Mouse (Mus musculus): Measurements from ENCODE around the gene Utf1. TPM values are rescaled to one million over a fixed set of nuclear protein-coding genes. Genes with fewer than 3 reads are reported as not detected.

Gene Utf1
- polyA plus RNA-seq, 1 experiment = not detected

- DNase-seq (ENCODE audit: low read depth) = peak; percentile 94
- TF ChIP-seq POLR2A (IDR thresholded peaks at IDR 0.05; ENCODE audit: borderline replicate concordance, extremely low read depth, insufficient read depth, insufficient read length, poor library complexity, severe bottlenecking) (no peak), CTCF (IDR thresholded peaks at IDR 0.05; ENCODE audit: borderline replicate concordance, extremely low read depth, insufficient read depth, insufficient read length) (no peak)
These were observed 34.8 kb downstream of the Utf1 start, which contains the start of gene 6430531B16Rik for GRCm38 (mm10) chr7:139978278-139978892. 6430531B16Rik (minus strand) TSS chr7:139978755.

- DNase-seq (ENCODE audit: low read depth) = peak; percentile 21
- TF ChIP-seq POLR2A (IDR thresholded peaks at IDR 0.05; ENCODE audit: borderline replicate concordance, extremely low read depth, insufficient read depth, insufficient read length, poor library complexity, severe bottlenecking) (no peak), CTCF (IDR thresholded peaks at IDR 0.05; ENCODE audit: borderline replicate concordance, extremely low read depth, insufficient read depth, insufficient read length) (no peak)
These were observed 35.6 kb downstream of the Utf1 start for GRCm38 (mm10) chr7:139979011-139979719.

- TF ChIP-seq POLR2A (IDR thresholded peaks at IDR 0.05; ENCODE audit: borderline replicate concordance, extremely low read depth, insufficient read depth, insufficient read length, poor library complexity, severe bottlenecking) (no peak), CTCF (IDR thresholded peaks at IDR 0.05; ENCODE audit: borderline replicate concordance, extremely low read depth, insufficient read depth, insufficient read length) (no peak)
- no peak for DNase-seq (ENCODE audit: low read depth)
These were observed 37.2 kb downstream of the Utf1 start for GRCm38 (mm10) chr7:139980778-139981177.

GRCm38 (mm10) chr7:139982058-139982457 lies 38.5 kb downstream of the Utf1 start:
- DNase-seq (ENCODE audit: low read depth) = no peak
- TF ChIP-seq POLR2A (IDR thresholded peaks at IDR 0.05; ENCODE audit: borderline replicate concordance, extremely low read depth, insufficient read depth, insufficient read length, poor library complexity, severe bottlenecking) = no peak
- no peak for TF ChIP-seq CTCF (IDR thresholded peaks at IDR 0.05; ENCODE audit: borderline replicate concordance, extremely low read depth, insufficient read depth, insufficient read length)

- TF ChIP-seq CTCF (IDR thresholded peaks at IDR 0.05; ENCODE audit: borderline replicate concordance, extremely low read depth, insufficient read depth, insufficient read length) (no peak), POLR2A (IDR thresholded peaks at IDR 0.05; ENCODE audit: borderline replicate concordance, extremely low read depth, insufficient read depth, insufficient read length, poor library complexity, severe bottlenecking) (no peak)
- no peak for DNase-seq (ENCODE audit: low read depth)
These were observed 40.9 kb downstream of the Utf1 start for GRCm38 (mm10) chr7:139984505-139984904.

GRCm38 (mm10) chr7:139988272-139988671 lies 44.7 kb downstream of the Utf1 start:
- DNase-seq (ENCODE audit: low read depth) = no peak
- TF ChIP-seq CTCF (IDR thresholded peaks at IDR 0.05; ENCODE audit: borderline replicate concordance, extremely low read depth, insufficient read depth, insufficient read length) = no peak
- TF ChIP-seq POLR2A (IDR thresholded peaks at IDR 0.05; ENCODE audit: borderline replicate concordance, extremely low read depth, insufficient read depth, insufficient read length, poor library complexity, severe bottlenecking) = no peak

- DNase-seq (ENCODE audit: low read depth) = no peak
- no peak for TF ChIP-seq POLR2A (IDR thresholded peaks at IDR 0.05; ENCODE audit: borderline replicate concordance, extremely low read depth, insufficient read depth, insufficient read length, poor library complexity, severe bottlenecking)
- no peak for TF ChIP-seq CTCF (IDR thresholded peaks at IDR 0.05; ENCODE audit: borderline replicate concordance, extremely low read depth, insufficient read depth, insufficient read length)
These were observed 47.3 kb downstream of the Utf1 start for GRCm38 (mm10) chr7:139990864-139991394.

GRCm38 (mm10) chr7:139992406-139992805 lies 48.8 kb downstream of the Utf1 start, which contains the start of gene Adam8:
Adam8 (minus strand) TSS chr7:139992562.
- no peak for TF ChIP-seq POLR2A (IDR thresholded peaks at IDR 0.05; ENCODE audit: borderline replicate concordance, extremely low read depth, insufficient read depth, insufficient read length, poor library complexity, severe bottlenecking)
- DNase-seq (ENCODE audit: low read depth) = peak; percentile 4

- TF ChIP-seq POLR2A (IDR thresholded peaks at IDR 0.05; ENCODE audit: borderline replicate concordance, extremely low read depth, insufficient read depth, insufficient read length, poor library complexity, severe bottlenecking) = no peak
- DNase-seq (ENCODE audit: low read depth) = no peak
These were observed 49.9 kb downstream of the Utf1 start for GRCm38 (mm10) chr7:139993532-139993931.

- TF ChIP-seq CTCF (IDR thresholded peaks at IDR 0.05; ENCODE audit: borderline replicate concordance, extremely low read depth, insufficient read depth, insufficient read length) = no peak
- no peak for TF ChIP-seq POLR2A (IDR thresholded peaks at IDR 0.05; ENCODE audit: borderline replicate concordance, extremely low read depth, insufficient read depth, insufficient read length, poor library complexity, severe bottlenecking)
- DNase-seq (ENCODE audit: low read depth) = no peak
These were observed 50.6 kb downstream of the Utf1 start for GRCm38 (mm10) chr7:139994202-139994601.

- TF ChIP-seq CTCF (IDR thresholded peaks at IDR 0.05; ENCODE audit: borderline replicate concordance, extremely low read depth, insufficient read depth, insufficient read length) = peak; percentile 79
- TF ChIP-seq POLR2A (IDR thresholded peaks at IDR 0.05; ENCODE audit: borderline replicate concordance, extremely low read depth, insufficient read depth, insufficient read length, poor library complexity, severe bottlenecking) = no peak
- peak; percentile 83 for DNase-seq (ENCODE audit: low read depth)
These were observed 51.1 kb downstream of the Utf1 start for GRCm38 (mm10) chr7:139994676-139995075.

Other genes starting within 250 kb of the Utf1 start
- 6.7 and 13.4 TPM in 2 replicates for gene Adgra1, start 109.6 kb upstream of the Utf1 start, polyA plus RNA-seq (2012; rRNA removed)
- 17.0 and 33.3 TPM in 2 replicates for gene Kndc1, start 49.1 kb upstream of the Utf1 start, polyA plus RNA-seq (2012; rRNA removed)
- gene 6430531B16Rik, start 35.0 kb downstream of the Utf1 start, polyA plus RNA-seq (2012; rRNA removed) = 0.55 and 0.76 TPM in 2 replicates
- 12.7 and 14.7 TPM in 2 replicates for gene Adam8, start 48.8 kb downstream of the Utf1 start, polyA plus RNA-seq (2012; rRNA removed)
- 88.0 and 121 TPM in 2 replicates for gene Zfp511, start 92.6 kb downstream of the Utf1 start, polyA plus RNA-seq (2012; rRNA removed)
- gene Tubgcp2, start 92.9 kb downstream of the Utf1 start, polyA plus RNA-seq (2012; rRNA removed) = 70.3 and 76.2 TPM in 2 replicates
- 1.3 and 4.0 TPM in 2 replicates for gene Msx3, start 105.3 kb downstream of the Utf1 start, polyA plus RNA-seq (2012; rRNA removed)
- 146 and 172 TPM in 2 replicates for gene Caly, start 138.8 kb downstream of the Utf1 start, polyA plus RNA-seq (2012; rRNA removed)
- 6.4 TPM in 1 of 2 replicates, not detected in the other for gene Prap1, start 149.6 kb downstream of the Utf1 start, polyA plus RNA-seq (2012; rRNA removed)
- 25.3 and 25.7 TPM in 2 replicates for gene Fuom, start 158.7 kb downstream of the Utf1 start, polyA plus RNA-seq (2012; rRNA removed)
- gene Paox, start 172.0 kb downstream of the Utf1 start, polyA plus RNA-seq (2012; rRNA removed) = 5.1 and 6.0 TPM in 2 replicates
- gene Echs1, start 172.7 kb downstream of the Utf1 start, polyA plus RNA-seq (2012; rRNA removed) = 74.9 and 75.4 TPM in 2 replicates
- 33.9 and 41.5 TPM in 2 replicates for gene Mtg1, start 193.8 kb downstream of the Utf1 start, polyA plus RNA-seq (2012; rRNA removed)
- 10.2 and 16.2 TPM in 2 replicates for gene Sprn, start 211.1 kb downstream of the Utf1 start, polyA plus RNA-seq (2012; rRNA removed)
- not detected in 2 replicates for gene Olfr522, start 221.0 kb downstream of the Utf1 start, polyA plus RNA-seq (2012; rRNA removed)
- not detected in 2 replicates for gene Olfr523, start 229.4 kb downstream of the Utf1 start, polyA plus RNA-seq (2012; rRNA removed)